Mouse (Mus musculus) myocyte (in vitro differentiated cells): ENCODE measurements at regions not wholly inside any gene's neighbourhood (a gene's known extent, or its start where the extent isn't known, plus 50 kb on each side); places are given as distances from the start of the nearest gene placed in this dataset.
"Not testable (repeated sequence)": the region's sequence is repeated elsewhere in the genome, so short reads cannot be mapped to it uniquely, and the experiment has no call there.

Experiments used
- H3K27me3 ChIP-seq: one replicate; pipeline ENCODE4 v1.6.1; 2011; ENCODE audit not compliant: control insufficient read depth, insufficient read depth, insufficient read length
- H3K36me3 ChIP-seq: one replicate; pipeline ENCODE4 v1.6.1; 2011; ENCODE audit not compliant: control insufficient read depth, insufficient read depth
- H3K4me2 ChIP-seq: one replicate; pipeline ENCODE4 v1.6.1; 2011; ENCODE audit warnings: low read depth, control low read depth
- H3K4me3 ChIP-seq: one replicate; pipeline ENCODE4 v1.5.1; 2011; ENCODE audit warnings: mild to moderate bottlenecking, control low read depth, moderate library complexity
- H3K79me2 ChIP-seq: one replicate; pipeline ENCODE4 v1.6.1; 2011; ENCODE audit not compliant: control insufficient read depth, insufficient read depth
- H3ac ChIP-seq: one replicate; pipeline ENCODE4 v1.6.1; 2011; ENCODE audit not compliant: control insufficient read depth, insufficient read length
- CEBPB ChIP-seq: IDR thresholded peaks from 2 replicates; pipeline ENCODE4 v1.6.1; 2011; ENCODE audit warnings: mild to moderate bottlenecking, moderate library complexity; ENCODE audit not compliant: poor library complexity, insufficient read depth, severe bottlenecking
- E2F4 ChIP-seq: IDR thresholded peaks from one replicate; pipeline ENCODE4 v1.6.1; 2011; ENCODE audit warnings: mild to moderate bottlenecking, control low read depth, moderate library complexity; ENCODE audit not compliant: insufficient read depth
- MAX ChIP-seq: IDR thresholded peaks from one replicate; pipeline ENCODE4 v1.6.1; 2011; ENCODE audit warnings: low read depth, mild to moderate bottlenecking, control low read depth
- MYOD1 ChIP-seq, 3 experiments: IDR thresholded peaks; one replicate each; pipeline ENCODE4 v1.6.1; 2011; ENCODE audit warnings: control low read depth in 2 of 3, low read depth in 2 of 3, mild to moderate bottlenecking in 2 of 3, moderate library complexity in 1 of 3; ENCODE audit not compliant: insufficient read length in 2 of 3, control insufficient read depth in 1 of 3
- MYOG ChIP-seq, 3 experiments: IDR thresholded peaks; one replicate each; pipeline ENCODE4 v1.6.1; 2011; ENCODE audit warnings: control low read depth in 2 of 3, low read depth in 2 of 3, mild to moderate bottlenecking in 2 of 3; ENCODE audit not compliant: insufficient read length in 2 of 3, control insufficient read depth in 1 of 3, insufficient read depth in 1 of 3
- POLR2A ChIP-seq: IDR thresholded peaks from one replicate; pipeline ENCODE4 v1.6.1; 2011; ENCODE audit warnings: low read depth, mild to moderate bottlenecking, control low read depth, moderate library complexity; ENCODE audit not compliant: insufficient read length
- POLR2AphosphoS2 ChIP-seq: IDR thresholded peaks from one replicate; pipeline ENCODE4 v1.6.1; 2011; ENCODE audit warnings: low read depth, control low read depth; ENCODE audit not compliant: insufficient read length
- REST ChIP-seq: IDR thresholded peaks from one replicate; pipeline ENCODE4 v1.6.1; 2011; ENCODE audit warnings: mild to moderate bottlenecking, control low read depth, moderate library complexity; ENCODE audit not compliant: insufficient read depth, insufficient read length
- SRF ChIP-seq: IDR thresholded peaks from one replicate; pipeline ENCODE4 v1.6.1; 2011; ENCODE audit warnings: low read depth; ENCODE audit not compliant: control insufficient read depth, insufficient read length
- TCF12 ChIP-seq: IDR thresholded peaks from one replicate; pipeline ENCODE4 v1.6.1; 2011; ENCODE audit warnings: mild to moderate bottlenecking, control low read depth; ENCODE audit not compliant: poor library complexity, insufficient read depth, severe bottlenecking
- TCF3 ChIP-seq: IDR thresholded peaks from one replicate; pipeline ENCODE4 v1.6.1; 2011; ENCODE audit warnings: low read depth, control low read depth; ENCODE audit not compliant: insufficient read length
- USF1 ChIP-seq: IDR thresholded peaks from one replicate; pipeline ENCODE4 v1.6.1; 2011; ENCODE audit warnings: low read depth, mild to moderate bottlenecking, control low read depth, moderate library complexity

DNA sequence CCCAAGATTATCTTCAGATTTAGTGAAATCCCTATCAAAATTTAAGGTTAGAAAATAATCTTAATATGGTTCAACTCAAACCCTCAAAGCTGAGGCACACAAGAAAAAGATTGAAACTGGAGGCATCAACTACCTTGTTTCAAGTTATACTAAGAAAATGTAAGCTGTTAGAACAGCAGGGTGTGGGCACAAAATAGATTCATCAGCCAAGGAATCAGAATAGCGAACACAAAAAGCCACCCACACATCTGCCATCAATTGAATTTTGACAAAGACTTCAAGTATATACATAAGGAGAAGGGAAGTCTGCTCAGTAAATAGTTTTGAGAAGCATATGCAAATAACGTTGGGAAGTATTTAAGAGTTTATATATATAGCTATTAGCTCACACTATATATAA is 720.9 kb upstream of the Man1a start:
- no peak overlapping the region for H3K4me3 ChIP-seq
- no peak overlapping the region for H3K4me2 ChIP-seq
- H3K36me3 ChIP-seq, result no peaks in the 10 kb centered on the region
- H3K27me3 ChIP-seq, result no peaks in the 10 kb centered on the region
- H3ac ChIP-seq, result no peak overlapping the region
- no peaks in the 10 kb centered on the region for H3K79me2 ChIP-seq
- no peak for TF ChIP-seq CEBPB
- no peak for TF ChIP-seq MYOD1 (IDR thresholded peaks at IDR 0.05; ENCODE audit: control insufficient read depth in 1 of 3, insufficient read length in 2 of 3, low read depth in 2 of 3)
- no peak for TF ChIP-seq TCF3
- no peak for TF ChIP-seq USF1
- no peak for TF ChIP-seq SRF
- no peak for TF ChIP-seq MAX
- no peak for TF ChIP-seq POLR2AphosphoS2
- TF ChIP-seq TCF12, result no peak
- TF ChIP-seq MYOG (IDR thresholded peaks at IDR 0.05; ENCODE audit: control insufficient read depth in 1 of 3, insufficient read depth in 1 of 3, insufficient read length in 2 of 3, low read depth in 2 of 3), result no peak
- no peak for TF ChIP-seq REST
- TF ChIP-seq POLR2A, result no peak
- no peak for TF ChIP-seq E2F4

- Histone ChIP-seq H3K4me3 (no peak overlapping the region), H3ac (no peak overlapping the region), H3K27me3 (no peaks in the 10 kb centered on the region), H3K4me2 (no peak overlapping the region), H3K36me3 (no peaks in the 10 kb centered on the region), H3K79me2 (no peaks in the 10 kb centered on the region)
- TF ChIP-seq USF1, result no peak
- no peak for TF ChIP-seq REST
- no peak for TF ChIP-seq MAX
- no peak for TF ChIP-seq MYOG (IDR thresholded peaks at IDR 0.05; ENCODE audit: control insufficient read depth in 1 of 3, insufficient read depth in 1 of 3, insufficient read length in 2 of 3, low read depth in 2 of 3)
- no peak for TF ChIP-seq CEBPB
- TF ChIP-seq POLR2A, result no peak
- TF ChIP-seq POLR2AphosphoS2, result no peak
- no peak for TF ChIP-seq E2F4
- TF ChIP-seq MYOD1 (IDR thresholded peaks at IDR 0.05; ENCODE audit: control insufficient read depth in 1 of 3, insufficient read length in 2 of 3, low read depth in 2 of 3), result no peak
- TF ChIP-seq SRF, result no peak
- no peak for TF ChIP-seq TCF12
- no peak for TF ChIP-seq TCF3
Observed at GRCm38 (mm10) chr10:54761084-54761483, 684.7 kb upstream of the Man1a start.

GRCm38 (mm10) chr10:54749239-54749638 is 672.8 kb upstream of the Man1a start:
- TF ChIP-seq MYOD1 (IDR thresholded peaks at IDR 0.05; ENCODE audit: control insufficient read depth in 1 of 3, insufficient read length in 2 of 3, low read depth in 2 of 3) (no peak), MAX (no peak), TCF3 (no peak), USF1 (no peak), POLR2AphosphoS2 (no peak), POLR2A (no peak), MYOG (IDR thresholded peaks at IDR 0.05; ENCODE audit: control insufficient read depth in 1 of 3, insufficient read depth in 1 of 3, insufficient read length in 2 of 3, low read depth in 2 of 3) (no peak), REST (no peak), E2F4 (no peak), SRF (no peak), CEBPB (no peak), TCF12 (no peak)
- H3K79me2 ChIP-seq, result no peaks in the 10 kb centered on the region
- H3K36me3 ChIP-seq, result no peaks in the 10 kb centered on the region
- no peaks in the 10 kb centered on the region for H3K27me3 ChIP-seq
- no peak overlapping the region for H3K4me2 ChIP-seq
- H3ac ChIP-seq, result no peak overlapping the region
- no peak overlapping the region for H3K4me3 ChIP-seq

- H3K4me3 ChIP-seq, result no peak overlapping the region
- no peak overlapping the region for H3K4me2 ChIP-seq
- H3K79me2 ChIP-seq, result no peaks in the 10 kb centered on the region
- TF ChIP-seq E2F4, result no peak
- TF ChIP-seq SRF, result no peak
- TF ChIP-seq REST, result no peak
- TF ChIP-seq POLR2AphosphoS2, result no peak
- no peak for TF ChIP-seq CEBPB
- no peak for TF ChIP-seq MYOD1 (IDR thresholded peaks at IDR 0.05; ENCODE audit: control insufficient read depth in 1 of 3, insufficient read length in 2 of 3, low read depth in 2 of 3)
- no peak for TF ChIP-seq TCF3
- TF ChIP-seq USF1, result no peak
- no peak for TF ChIP-seq MYOG (IDR thresholded peaks at IDR 0.05; ENCODE audit: control insufficient read depth in 1 of 3, insufficient read depth in 1 of 3, insufficient read length in 2 of 3, low read depth in 2 of 3)
- no peak for TF ChIP-seq MAX
- TF ChIP-seq POLR2A, result no peak
- no peak for TF ChIP-seq TCF12
- H3K36me3 ChIP-seq, result no peaks in the 10 kb centered on the region
- H3K27me3 ChIP-seq, result no peaks in the 10 kb centered on the region
- H3ac ChIP-seq, result no peak overlapping the region
Observed at GRCm38 (mm10) chr10:54737108-54737507, 660.7 kb upstream of the Man1a start.

DNA sequence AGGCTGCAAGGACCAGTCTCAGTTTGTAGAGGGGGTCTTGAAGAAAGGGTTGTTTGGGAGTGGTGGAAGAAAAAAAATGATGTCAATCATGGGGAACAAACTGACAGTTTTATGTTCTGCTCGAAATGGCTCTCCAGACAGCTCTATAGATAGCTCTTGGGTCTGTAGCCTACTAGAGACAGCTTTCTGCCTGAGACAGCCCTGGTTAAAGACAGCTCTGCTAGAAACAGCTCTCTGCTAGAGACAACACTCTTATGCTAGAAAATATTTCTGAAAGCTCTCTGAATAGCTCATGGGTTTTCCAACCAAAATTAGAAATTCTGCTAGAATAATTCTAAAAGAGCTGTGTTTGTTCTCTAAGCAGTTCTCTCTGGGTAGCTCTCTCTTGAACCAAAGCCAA is 636.3 kb upstream of the Man1a start:
- Histone ChIP-seq H3K4me3 (no peak overlapping the region), H3K27me3 (no peaks in the 10 kb centered on the region), H3K79me2 (no peaks in the 10 kb centered on the region), H3ac (no peak overlapping the region), H3K36me3 (no peaks in the 10 kb centered on the region), H3K4me2 (no peak overlapping the region)
- TF ChIP-seq TCF3, result no peak
- no peak for TF ChIP-seq MYOG (IDR thresholded peaks at IDR 0.05; ENCODE audit: control insufficient read depth in 1 of 3, insufficient read depth in 1 of 3, insufficient read length in 2 of 3, low read depth in 2 of 3)
- no peak for TF ChIP-seq MYOD1 (IDR thresholded peaks at IDR 0.05; ENCODE audit: control insufficient read depth in 1 of 3, insufficient read length in 2 of 3, low read depth in 2 of 3)
- no peak for TF ChIP-seq E2F4
- no peak for TF ChIP-seq MAX
- no peak for TF ChIP-seq SRF

DNA sequence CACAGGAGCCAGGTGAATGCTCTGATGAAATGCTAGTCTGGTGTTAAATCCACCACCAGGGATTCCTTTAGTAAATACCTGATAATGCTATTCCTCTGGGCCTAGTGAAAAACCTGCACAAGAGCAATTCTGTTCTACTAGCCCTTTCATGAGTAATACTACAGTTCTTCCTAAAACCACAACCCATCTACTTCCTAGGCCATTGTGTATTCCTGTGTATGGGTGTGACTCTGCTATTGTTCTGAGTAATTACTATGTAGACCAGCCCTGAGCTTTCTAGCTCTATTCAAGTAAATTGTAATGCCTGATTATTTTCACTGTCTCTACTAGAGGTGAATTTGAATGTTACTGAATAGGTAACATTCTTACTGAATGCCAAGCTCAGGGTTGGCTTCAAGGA is 591.4 kb upstream of the Man1a start:
- H3K36me3 ChIP-seq, H3K27me3 ChIP-seq, H3ac ChIP-seq, H3K4me2 ChIP-seq, H3K79me2 ChIP-seq, H3K4me3 ChIP-seq: not testable (repeated sequence)
